Mouse (Mus musculus) right cerebral cortex, adult 18-20 months (tissue): ENCODE results near the gene Sprr3.
"Not testable (repeated sequence)": the region's sequence is repeated elsewhere in the genome, so short reads cannot be mapped to it uniquely, and the experiment has no call there.

ENCODE experiments used
- DNase-seq: peaks from one replicate; pipeline ENCODE4 v3.0.0; 2022; ENCODE audit warnings: mixed read lengths

Gene Sprr3

DNA sequence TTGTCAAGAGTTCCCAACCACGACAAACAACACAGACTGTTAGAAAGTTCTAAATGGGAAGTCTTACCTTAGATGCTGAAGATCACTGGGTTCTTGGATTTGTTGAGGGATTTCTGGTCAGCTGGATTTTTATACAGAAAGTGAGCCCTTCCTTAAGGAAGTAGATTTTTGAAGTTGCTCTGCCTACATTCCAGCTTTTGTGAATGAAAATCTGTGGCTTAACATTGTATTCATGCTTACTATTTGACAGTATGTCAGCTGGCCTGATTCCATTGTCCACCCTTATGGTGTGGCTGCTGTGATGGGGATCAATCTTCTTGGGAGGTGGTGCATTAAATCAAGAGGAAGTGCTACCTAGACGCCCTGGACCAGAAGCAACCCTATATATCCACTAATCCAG lies at the start of gene Sprr3:
Gene Sprr3 (minus strand): TSS at position 101 of the 400 bp plus-strand sequence.
- DNase-seq: no peak

DNA sequence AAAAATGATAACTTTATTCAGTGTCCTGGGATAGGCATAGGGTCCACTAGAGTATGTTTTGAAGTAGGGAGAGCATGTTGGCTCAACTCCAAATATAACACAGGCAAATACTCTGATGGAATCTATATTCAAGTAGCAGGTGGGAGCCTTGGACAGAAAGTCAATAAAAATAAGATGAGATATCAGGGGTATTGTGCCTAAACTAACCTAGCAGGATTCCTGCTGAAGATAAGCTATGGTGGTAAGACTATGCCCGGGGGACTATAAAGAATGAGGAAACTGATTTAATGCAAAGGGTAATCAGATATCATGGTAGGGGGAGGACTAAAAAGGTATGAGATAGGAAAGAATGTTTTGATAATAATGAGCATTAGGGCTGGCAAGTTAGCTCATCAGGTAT lies 49.7 kb upstream of the Sprr3 start:
- DNase-seq: no peak

DNA sequence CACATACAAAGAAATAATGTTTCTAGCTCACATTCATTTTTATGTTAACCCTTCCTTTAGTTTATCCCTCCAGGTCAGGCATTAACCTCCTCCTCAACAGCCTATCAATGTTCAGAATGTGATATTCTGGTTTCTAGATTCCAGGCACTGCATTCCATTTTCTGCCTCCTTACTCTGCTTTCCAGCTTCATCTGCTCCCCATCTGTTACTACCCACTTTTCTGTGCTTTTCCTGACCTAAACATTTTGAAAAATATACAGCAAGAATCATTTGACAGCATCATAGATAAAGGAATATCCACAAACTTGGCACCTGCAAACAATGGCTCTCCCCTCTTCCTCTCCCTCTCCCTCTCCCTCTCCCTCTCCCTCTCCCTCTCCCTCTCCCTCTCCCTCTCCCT lies 45.0 kb upstream of the Sprr3 start:
- DNase-seq: no peak

DNA sequence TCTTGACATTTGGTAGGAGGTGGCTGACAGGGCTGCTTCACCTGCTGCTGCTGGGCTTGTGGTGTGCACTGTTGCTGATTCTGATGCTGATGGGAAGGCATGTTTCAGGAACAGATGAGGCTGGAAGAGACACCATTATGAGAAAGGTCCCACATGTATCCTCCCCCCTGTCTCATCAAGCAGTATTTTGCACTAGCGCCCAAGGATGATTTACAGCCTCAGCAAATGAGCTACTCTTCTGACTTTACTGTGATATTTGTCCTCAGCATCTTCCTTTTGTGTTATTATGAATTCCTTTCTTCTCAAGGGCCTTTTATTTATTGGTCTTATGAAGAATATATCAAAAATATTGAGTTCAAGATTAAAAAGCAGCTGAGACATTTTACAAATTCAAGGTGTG lies 41.9 kb upstream of the Sprr3 start, which contains the start of gene Sprr4:
Gene Sprr4 (minus strand): TSS at position 101 of the 400 bp plus-strand sequence.
- DNase-seq: no peak

GRCm38 (mm10) chr3:92490262-92490661 lies 31.7 kb upstream of the Sprr3 start:
- DNase-seq: not testable (repeated sequence)

GRCm38 (mm10) chr3:92486307-92486706 lies 27.8 kb upstream of the Sprr3 start:
- DNase-seq: no peak

- peak; percentile 3 for DNase-seq
Measured at GRCm38 (mm10) chr3:92485863-92486262, 27.3 kb upstream of the Sprr3 start, which contains the start of gene Sprr1a. Gene Sprr1a, minus strand, starts transcription at chr3:92485895.

DNA sequence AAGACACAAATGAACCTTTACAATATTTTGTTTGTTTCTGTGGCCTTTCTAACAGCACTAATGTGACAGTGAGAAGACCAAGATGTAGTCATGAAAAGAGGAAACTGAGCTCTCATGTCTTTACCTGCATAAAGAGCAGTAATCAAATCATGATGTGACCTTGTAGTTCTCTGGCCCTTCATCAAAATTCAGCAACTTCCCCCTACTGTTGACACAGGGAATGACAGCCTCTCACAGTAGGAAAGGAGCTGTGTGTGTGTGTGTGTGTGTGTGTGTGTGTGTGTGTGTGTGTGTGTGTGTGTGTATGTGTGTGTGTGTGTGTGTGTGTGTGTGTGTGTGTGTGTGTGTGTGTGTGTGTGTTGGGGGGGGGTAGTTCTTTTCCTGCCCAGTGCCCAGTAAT lies 22.7 kb upstream of the Sprr3 start:
- not testable (repeated sequence) for DNase-seq

DNA sequence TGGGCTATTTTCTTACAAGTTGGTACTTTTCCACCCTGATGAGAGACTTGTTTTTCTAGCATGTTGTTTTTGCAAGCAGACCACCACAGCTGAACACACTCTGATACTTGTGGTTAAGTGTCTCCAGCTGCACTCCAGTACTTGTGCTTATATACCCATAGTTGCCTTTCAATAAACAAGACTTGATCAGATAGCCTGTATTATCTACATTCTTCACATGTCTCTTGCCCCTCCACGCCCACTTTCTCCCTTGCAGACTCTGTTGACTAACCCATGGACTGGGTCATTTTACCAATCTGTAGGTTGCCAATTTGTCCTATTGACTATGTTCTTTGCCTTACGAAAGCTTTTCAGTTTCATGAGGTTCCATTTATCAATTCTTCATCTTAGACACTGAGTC lies 11.6 kb upstream of the Sprr3 start:
- no peak for DNase-seq

DNA sequence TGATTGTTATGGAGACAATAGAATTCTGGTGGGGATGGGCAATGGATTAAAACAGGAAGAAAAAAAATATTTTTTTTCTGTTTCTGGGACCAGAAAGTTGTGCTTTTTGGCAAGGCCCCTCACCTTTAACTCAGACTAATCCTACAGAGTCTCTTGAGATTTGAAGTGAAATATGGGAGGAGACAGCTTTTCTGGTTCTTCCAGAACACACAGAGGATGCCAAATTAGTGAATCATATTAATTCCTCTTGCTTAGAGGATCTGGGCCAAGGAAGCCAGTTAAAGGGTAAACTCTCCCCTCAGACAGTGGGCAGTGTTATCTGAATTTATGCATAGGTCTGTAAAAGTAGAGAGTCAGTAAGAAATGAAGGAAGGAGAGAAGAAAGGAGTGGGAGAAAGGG lies 8.9 kb upstream of the Sprr3 start:
- DNase-seq: no peak

DNA sequence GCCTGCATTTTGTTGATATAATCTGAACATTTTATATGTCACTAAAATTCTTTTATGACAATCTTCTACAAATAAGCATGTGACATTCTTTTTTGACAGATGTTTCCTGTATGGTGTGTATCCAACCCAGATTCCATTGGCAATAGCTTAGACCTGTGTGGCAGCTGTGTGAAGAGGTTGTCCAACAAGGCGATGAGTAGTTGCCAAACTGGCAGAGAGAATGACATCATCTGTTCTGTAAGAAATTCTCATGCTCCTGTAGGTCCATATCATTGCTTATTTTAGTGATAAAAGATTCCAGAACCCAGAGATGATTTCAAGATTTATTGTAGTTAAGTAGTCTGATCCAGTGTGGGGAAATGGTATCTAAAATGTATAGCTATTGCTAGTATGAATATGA lies 8.1 kb upstream of the Sprr3 start:
- no peak for DNase-seq

DNA sequence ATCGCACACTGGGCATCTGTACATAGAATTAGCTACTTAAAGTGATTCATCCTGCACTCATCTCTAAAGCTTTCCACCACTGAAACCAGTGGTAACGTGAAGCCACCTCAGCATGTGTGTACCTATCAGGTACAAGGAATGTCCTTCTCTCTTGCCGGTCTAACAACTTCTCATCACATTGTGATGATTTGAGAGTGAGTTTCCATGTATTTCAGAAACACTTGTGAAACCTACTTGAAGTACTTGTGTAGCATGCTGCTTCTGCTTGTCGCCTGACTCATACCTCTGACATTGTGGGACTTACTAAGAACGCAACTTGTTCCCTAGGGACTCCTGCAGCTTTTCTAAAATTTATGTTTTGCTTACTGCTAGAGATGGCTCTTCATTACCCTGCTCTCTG lies 3.4 kb downstream of the Sprr3 start:
- no peak for DNase-seq

- no peak for DNase-seq
Measured at GRCm38 (mm10) chr3:92440177-92440576, 18.3 kb downstream of the Sprr3 start.

- DNase-seq: no peak
Measured at GRCm38 (mm10) chr3:92438689-92439088, 19.8 kb downstream of the Sprr3 start, which contains the start of gene Sprr1b. Gene Sprr1b, minus strand, starts transcription at chr3:92438789.

DNA sequence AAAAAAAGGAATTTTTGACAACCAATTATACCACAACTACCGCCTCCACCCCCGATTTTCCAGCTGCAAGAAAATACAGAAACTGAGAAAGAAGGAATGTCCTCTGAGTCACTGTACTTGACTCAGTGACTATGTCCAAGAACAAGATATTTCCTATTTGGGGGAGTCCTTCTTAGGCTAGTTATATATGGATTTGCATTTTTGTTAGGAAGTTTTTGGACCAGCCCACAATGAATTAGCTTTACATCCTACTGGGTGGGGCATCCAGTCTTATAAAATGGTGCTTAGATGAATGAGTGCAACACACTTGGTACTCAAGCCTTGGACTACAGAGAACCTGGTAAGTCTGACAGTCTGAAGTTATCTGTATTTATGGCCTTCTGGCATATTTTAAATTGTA lies 26.2 kb downstream of the Sprr3 start, which contains the start of gene Sprr2k:
Gene Sprr2k (plus strand): TSS at position 301 of the 400 bp plus-strand sequence.
- no peak for DNase-seq

- no peak for DNase-seq
Measured at GRCm38 (mm10) chr3:92429323-92429722, 29.2 kb downstream of the Sprr3 start, which contains the start of gene Gm9774. Gene Gm9774, minus strand, starts transcription at chr3:92429423.

DNA sequence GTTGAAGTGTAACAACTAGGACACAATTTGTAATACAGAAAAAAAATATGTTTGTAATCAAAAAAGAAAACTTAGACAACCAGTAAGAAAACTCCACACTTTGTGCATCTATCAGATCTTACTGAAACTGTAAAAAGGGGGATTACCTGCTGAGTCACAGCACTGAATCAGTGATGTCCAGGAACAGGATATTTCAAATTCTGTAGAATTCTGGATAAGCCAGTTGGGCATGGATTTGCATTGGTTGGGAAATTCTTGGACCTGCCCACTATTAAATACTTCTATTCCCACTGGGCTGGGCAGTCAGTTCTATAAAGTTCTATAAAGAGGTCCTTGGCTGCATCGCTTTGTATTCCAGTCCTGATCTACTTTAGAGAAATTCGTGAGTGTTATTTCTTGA lies 40.7 kb downstream of the Sprr3 start, which contains the start of gene Sprr2j-ps:
Gene Sprr2j-ps (plus strand): TSS at position 301 of the 400 bp plus-strand sequence.
- DNase-seq: no peak

- no peak for DNase-seq
Measured at GRCm38 (mm10) chr3:92407691-92408090, 50.8 kb downstream of the Sprr3 start, which contains the start of gene Sprr2i. Gene Sprr2i, plus strand, starts transcription at chr3:92407991.
